27 mouse cellular contexts compared by ENCODE assay signal in the genomic region with DNA sequence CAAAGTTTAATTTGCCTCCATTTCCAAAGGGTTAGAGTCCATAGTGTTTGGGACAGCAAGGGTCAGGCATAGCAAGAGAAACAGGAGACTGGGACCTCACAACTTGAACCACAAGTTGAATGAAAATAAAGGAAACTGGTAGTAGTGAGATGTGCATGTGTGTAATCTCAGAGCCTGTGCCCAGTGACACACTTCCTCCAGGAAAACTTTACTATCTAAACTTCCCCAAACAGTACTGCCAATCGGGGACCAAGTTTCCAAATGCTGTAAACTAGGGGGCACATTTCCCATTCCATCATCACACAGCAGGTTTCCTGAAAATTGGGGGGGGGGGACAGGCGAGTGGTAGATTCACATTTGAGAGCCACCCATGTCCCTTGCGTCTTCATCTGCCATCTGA.
DNase-seq lines count a peak whose midpoint lies in the region; ATAC-seq lines count a peak whose summit lies in the region.
"Had no signal": no experiment of that assay in that cellular context is flagged by ENCODE, and none has a peak within 500 bp of the region (broad histone marks: within the 10 kb centered on the region; RNA-seq: fewer than 3 reads in every experiment).

No protein-coding gene starts in this region.

- 56% methylated on average over 3 of the region's 3 CpGs for WGBS in liver, embryonic 12.5 days (ENCODE audit: insufficient replicate concordance)

- no peak overlapping the region for H3K4me3 ChIP-seq in liver, embryonic 12.5 days
- H3K4me3 ChIP-seq: embryonic facial prominence, embryonic 10.5 days; embryonic facial prominence, embryonic 12.5 days; erythroblast, embryonic 14.5 days; forebrain, embryonic 10.5 days; forebrain, embryonic 12.5 days had no signal

- no peaks in the 10 kb centered on the region for H3K36me3 ChIP-seq in liver, embryonic 12.5 days
- H3K36me3 ChIP-seq: embryonic facial prominence, embryonic 10.5 days; embryonic facial prominence, embryonic 12.5 days; forebrain, embryonic 10.5 days; forebrain, embryonic 12.5 days; G1E had no signal

- no peaks in the 10 kb centered on the region for H3K4me1 ChIP-seq in liver, embryonic 12.5 days
- H3K4me1 ChIP-seq: embryonic facial prominence, embryonic 10.5 days; embryonic facial prominence, embryonic 12.5 days; forebrain, embryonic 10.5 days; forebrain, embryonic 12.5 days had no signal

- H3K27ac ChIP-seq in liver, embryonic 12.5 days = no peak overlapping the region
- H3K27ac ChIP-seq: embryonic facial prominence, embryonic 10.5 days; embryonic facial prominence, embryonic 12.5 days; forebrain, embryonic 10.5 days; forebrain, embryonic 12.5 days had no signal

- 0 out of 2 replicates have a peak, but pooled peaks have one; percentile 18 for ATAC-seq in common myeloid progenitor, adult 5-6 weeks (replicated peaks; ENCODE audit: low read depth, poor library complexity, severe bottlenecking)
- ATAC-seq in granulocyte monocyte progenitor cell, adult 5-6 weeks (replicated peaks; ENCODE audit: poor library complexity, severe bottlenecking) = peak; percentile 70
- peak; percentile 57; the same call in 1 of the 2 replicates for ATAC-seq in megakaryocyte progenitor cell, adult 5-6 weeks (replicated peaks; ENCODE audit: poor library complexity)
- no peak for ATAC-seq in liver, embryonic 12.5 days
- ATAC-seq: activated CD4-positive, CD25-positive, alpha-beta regulatory T cell, adult 4 months; CD4-positive, CD25-positive, alpha-beta regulatory T cell, adult 4 months; forebrain, embryonic 14.5 days; forebrain, embryonic 16.5 days had no signal

- no peaks in the 10 kb centered on the region for H3K9me3 ChIP-seq in liver, embryonic 12.5 days (replicated peaks)
- H3K9me3 ChIP-seq: embryonic facial prominence, embryonic 10.5 days; embryonic facial prominence, embryonic 12.5 days; forebrain, embryonic 10.5 days; forebrain, embryonic 12.5 days had no signal

- DNase-seq in adrenal gland, adult 18-20 months (ENCODE audit: low spot score in 2 of 2) = no peak
- DNase-seq: adrenal gland, adult 2 months; adrenal gland, postnatal 10 days; adrenal gland, postnatal 25 days; B cell, adult 2 months; cerebellum, adult 11 months; cerebellum, adult 18-20 months; cerebellum, adult 8-10 months; cerebellum, adult 9-11 months; cerebellum, postnatal 14 days; cerebellum, postnatal 36 days had no signal

- no peak overlapping the region for H3K9ac ChIP-seq in liver, embryonic 12.5 days
- H3K9ac ChIP-seq: embryonic facial prominence, embryonic 12.5 days; forebrain, embryonic 12.5 days had no signal

- no peaks in the 10 kb centered on the region for H3K27me3 ChIP-seq in liver, embryonic 12.5 days (replicated peaks)
- H3K27me3 ChIP-seq: CH12.LX; embryonic facial prominence, embryonic 12.5 days; forebrain, embryonic 12.5 days; Patski had no signal

- H3K4me2 ChIP-seq in liver, embryonic 12.5 days = no peak overlapping the region
- H3K4me2 ChIP-seq: embryonic facial prominence, embryonic 12.5 days; forebrain, embryonic 12.5 days had no signal
